Mouse (Mus musculus) lung, embryonic 16.5 days (tissue): ENCODE data around the gene Olfr1491. TPM values are rescaled to one million over a fixed set of nuclear protein-coding genes. Genes with fewer than 3 reads are reported as not detected.

Source experiments
- ATAC-seq: fragments of 200-750 bp; cut with Nextera tagmentation; 2 replicates; pipeline ENCODE4 v1.8.0; 2017; ENCODE audit warnings: low read depth, mild to moderate bottlenecking, moderate library complexity
- H3K27ac ChIP-seq: fragments of 300-500 bp; sonication (generic); 2 replicates; pipeline ENCODE4 v1.5.1; 2014; ENCODE audit warnings: mild to moderate bottlenecking, control low read depth, low read length
- H3K27me3 ChIP-seq: fragments of 300-500 bp; sonication (generic); 2 replicates; pipeline ENCODE4 v1.6.1; 2014; ENCODE audit warnings: low read depth, low read length, mixed read lengths; ENCODE audit not compliant: control insufficient read depth, insufficient read depth
- H3K36me3 ChIP-seq: fragments of 300-500 bp; sonication (generic); 2 replicates; pipeline ENCODE4 v1.6.1; 2014; ENCODE audit warnings: low read length; ENCODE audit not compliant: control insufficient read depth, insufficient read depth
- H3K4me1 ChIP-seq: fragments of 300-500 bp; sonication (generic); replicated peaks from 2 replicates; pipeline ENCODE4 v1.6.1; 2014; ENCODE audit warnings: low read length, mixed read lengths; ENCODE audit not compliant: control insufficient read depth, insufficient read depth
- H3K4me2 ChIP-seq: fragments of 300-500 bp; sonication (generic); 2 replicates; pipeline ENCODE4 v1.6.1; 2014; ENCODE audit warnings: low read depth, low read length, control low read depth
- H3K4me3 ChIP-seq: fragments of 300-500 bp; sonication (generic); 2 replicates; pipeline ENCODE4 v1.5.1; 2014; ENCODE audit warnings: mild to moderate bottlenecking, low read length, control low read depth
- H3K9ac ChIP-seq: fragments of 300-500 bp; sonication (generic); 2 replicates; pipeline ENCODE4 v1.6.1; 2014; ENCODE audit warnings: low read length, control low read depth
- H3K9me3 ChIP-seq: fragments of 300-500 bp; sonication (generic); 2 replicates; pipeline ENCODE4 v1.6.1; 2016; ENCODE audit warnings: low read length; ENCODE audit not compliant: control insufficient read depth
- WGBS: fragments of 180-500 bp; shearing (Covaris S2); extraction: QIAGEN DNeasy Blood & Tissue Kit; methylation state at CpG from one replicate; pipeline ENCODE4 v1.1.7; 2014; 5-methylcytosine and 5-hydroxymethylcytosine counted together
- polyA plus RNA-seq: library from polyadenylated mRNA; unstranded; fragments of >200 nt; fragmentation: Nextera tagmentation; extraction: Ambion mirVana; gene quantifications from 2 replicates; pipeline ENCODE4 v1.2.1, GENCODE M21; 2015

Olfr1491 gene
- polyA plus RNA-seq, result not detected in 2 replicates

DNA sequence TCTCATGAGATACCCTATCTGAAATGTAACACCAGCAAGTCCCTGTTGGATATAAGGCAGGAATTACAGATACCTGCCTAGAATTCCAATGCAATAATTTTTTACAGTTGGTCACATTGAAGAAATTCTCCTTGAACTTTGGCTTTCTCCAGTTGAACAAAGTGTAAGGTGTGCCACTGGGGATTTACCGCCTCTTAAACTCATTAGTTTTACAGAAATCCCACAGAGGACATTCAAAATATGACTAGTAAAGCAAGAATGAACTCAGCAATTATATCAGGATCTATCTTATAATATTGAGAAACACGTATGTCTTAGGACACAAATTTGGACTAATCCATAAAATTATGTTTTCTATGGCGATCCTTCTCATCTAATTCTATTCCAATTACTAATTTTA is at the start of gene Olfr1491:
Olfr1491 (plus strand) TSS at position 301 of the 400 bp plus-strand sequence.
- H3K27ac ChIP-seq, result no peak within 1 kb of the TSS
- no peak for ATAC-seq
- no peaks in the 10 kb centered on the region for H3K9me3 ChIP-seq
- no peaks in the 10 kb centered on the region for H3K4me1 ChIP-seq
- 64% methylated on average over 3 of the region's 3 CpGs for WGBS
- H3K4me3 ChIP-seq, result no peak within 1 kb of the TSS
- no peak within 1 kb of the TSS for H3K4me2 ChIP-seq
- H3K27me3 ChIP-seq, result no peaks in the 10 kb centered on the region
- H3K36me3 ChIP-seq, result no peaks in the 10 kb centered on the region
- H3K9ac ChIP-seq, result no peak within 1 kb of the TSS

- H3K36me3 ChIP-seq, result no peaks in the 10 kb centered on the region
- ATAC-seq, result no peak
- no peak within 1 kb of the TSS for H3K27ac ChIP-seq
- H3K4me3 ChIP-seq, result no peak within 1 kb of the TSS
- no peaks in the 10 kb centered on the region for H3K27me3 ChIP-seq
- no peak within 1 kb of the TSS for H3K9ac ChIP-seq
- 57% methylated on average over 1 of the region's 1 CpGs for WGBS
- H3K4me2 ChIP-seq, result no peak within 1 kb of the TSS
- no peaks in the 10 kb centered on the region for H3K4me1 ChIP-seq
- H3K9me3 ChIP-seq, result peaks cover 2% of the 10 kb centered on the region
Observed at GRCm38 (mm10) chr19:13650791-13651190, 46.3 kb upstream of the Olfr1491 start, which contains the start of gene Olfr1490. Gene Olfr1490, plus strand, starts transcription at chr19:13651091.

GRCm38 (mm10) chr19:13722978-13723377 is 25.9 kb downstream of the Olfr1491 start, which contains the start of gene Olfr1493-ps1:
Gene Olfr1493-ps1, plus strand, starts transcription at chr19:13723278.
- Histone ChIP-seq H3K4me3 (no peak within 1 kb of the TSS), H3K36me3 (no peaks in the 10 kb centered on the region), H3K27ac (no peak within 1 kb of the TSS), H3K9ac (no peak within 1 kb of the TSS), H3K4me2 (no peak within 1 kb of the TSS), H3K4me1 (no peaks in the 10 kb centered on the region), H3K9me3 (peaks cover 3% of the 10 kb centered on the region; the same call in 1 of the 2 replicates), H3K27me3 (no peaks in the 10 kb centered on the region)
- ATAC-seq, result no peak
- WGBS, result 38% methylated on average over 2 of the region's 2 CpGs

DNA sequence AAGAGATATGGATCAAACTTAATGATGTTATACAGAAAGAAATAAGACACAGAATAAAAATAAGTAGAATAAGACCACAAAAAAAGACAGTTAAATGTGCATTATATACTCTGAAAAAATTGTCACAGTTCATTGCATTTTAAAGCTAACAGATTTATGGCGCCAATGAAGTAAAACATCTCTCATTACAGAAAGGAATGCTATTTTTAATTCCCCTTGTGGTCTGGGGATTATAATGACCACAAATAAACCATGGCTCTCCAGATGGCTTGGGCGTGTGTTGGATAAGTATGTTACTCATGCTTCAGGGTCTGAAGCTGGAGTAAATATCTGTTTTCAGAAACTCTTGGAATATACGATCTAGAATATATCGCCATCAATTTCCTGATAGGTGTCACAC is 42.4 kb downstream of the Olfr1491 start, which contains the start of gene Olfr1494:
Olfr1494 (plus strand) TSS at position 301 of the 400 bp plus-strand sequence.
- H3K9ac ChIP-seq, result no peak within 1 kb of the TSS
- 83% methylated on average over 4 of the region's 4 CpGs for WGBS
- no peaks in the 10 kb centered on the region for H3K4me1 ChIP-seq
- H3K4me3 ChIP-seq, result no peak within 1 kb of the TSS
- no peaks in the 10 kb centered on the region for H3K9me3 ChIP-seq
- no peaks in the 10 kb centered on the region for H3K36me3 ChIP-seq
- H3K27me3 ChIP-seq, result no peaks in the 10 kb centered on the region
- H3K4me2 ChIP-seq, result no peak within 1 kb of the TSS
- H3K27ac ChIP-seq, result no peak within 1 kb of the TSS
- ATAC-seq, result no peak

- H3K4me3 ChIP-seq, result no peak overlapping the region
- whole genome bisulfite sequencing, result 58% methylated on average over 1 of the region's 1 CpGs
- H3K27ac ChIP-seq, result no peak overlapping the region
- H3K4me2 ChIP-seq, result no peak overlapping the region
- no peaks in the 10 kb centered on the region for H3K4me1 ChIP-seq
- ATAC-seq, result no peak
- no peak overlapping the region for H3K9ac ChIP-seq
- H3K9me3 ChIP-seq, result no peaks in the 10 kb centered on the region
- no peaks in the 10 kb centered on the region for H3K27me3 ChIP-seq
- no peaks in the 10 kb centered on the region for H3K36me3 ChIP-seq
Observed at GRCm38 (mm10) chr19:13749366-13749765, 52.3 kb downstream of the Olfr1491 start.

Other genes starting within 250 kb of the Olfr1491 start
- not detected in 2 replicates for gene Olfr1472, start 241.2 kb upstream of the Olfr1491 start, polyA plus RNA-seq
- gene Olfr1474, start 227.7 kb upstream of the Olfr1491 start, polyA plus RNA-seq, result not detected in 2 replicates
- not detected in 2 replicates for gene Olfr1475, start 217.1 kb upstream of the Olfr1491 start, polyA plus RNA-seq
- not detected in 2 replicates for gene Olfr1477, start 196.7 kb upstream of the Olfr1491 start, polyA plus RNA-seq
- not detected in 2 replicates for gene Olfr1480, start 169.4 kb upstream of the Olfr1491 start, polyA plus RNA-seq
- gene Olfr1484, start 113.8 kb upstream of the Olfr1491 start, polyA plus RNA-seq, result not detected in 2 replicates
- gene Olfr1487, start 79.9 kb upstream of the Olfr1491 start, polyA plus RNA-seq, result not detected in 2 replicates
- gene Olfr1489, start 65.6 kb upstream of the Olfr1491 start, polyA plus RNA-seq, result not detected in 2 replicates
- gene Olfr1490, start 46.2 kb upstream of the Olfr1491 start, polyA plus RNA-seq, result not detected in 2 replicates
- not detected in 2 replicates for gene Olfr1493-ps1, start 26.0 kb downstream of the Olfr1491 start, polyA plus RNA-seq
- not detected in 2 replicates for gene Olfr1494, start 42.5 kb downstream of the Olfr1491 start, polyA plus RNA-seq
- not detected in 2 replicates for gene Olfr1495, start 67.3 kb downstream of the Olfr1491 start, polyA plus RNA-seq
- gene Olfr1496, start 80.6 kb downstream of the Olfr1491 start, polyA plus RNA-seq, result not detected in 2 replicates
- gene Olfr1497, start 100.9 kb downstream of the Olfr1491 start, polyA plus RNA-seq, result not detected in 2 replicates
- not detected in 2 replicates for gene Olfr1499, start 122.2 kb downstream of the Olfr1491 start, polyA plus RNA-seq
- gene Olfr1500, start 133.2 kb downstream of the Olfr1491 start, polyA plus RNA-seq, result not detected in 2 replicates
- gene Olfr1501, start 153.4 kb downstream of the Olfr1491 start, polyA plus RNA-seq, result not detected in 2 replicates
- gene Olfr1502, start 164.5 kb downstream of the Olfr1491 start, polyA plus RNA-seq, result not detected in 2 replicates
- not detected in 2 replicates for gene Olfr1504, start 200.7 kb downstream of the Olfr1491 start, polyA plus RNA-seq
- not detected in 2 replicates for gene Olfr1505, start 216.3 kb downstream of the Olfr1491 start, polyA plus RNA-seq